Mouse (Mus musculus) C2C12 (cell line): ENCODE results near the gene Ifna4.

Experiments used
- CTCF ChIP-seq: IDR thresholded peaks from one replicate; pipeline ENCODE4 v1.5.1; 2011; ENCODE audit not compliant: control insufficient read depth, insufficient read depth, insufficient read length
- MYOG ChIP-seq: IDR thresholded peaks from one replicate; pipeline ENCODE4 v1.6.1; 2011; ENCODE audit not compliant: control insufficient read depth, insufficient read length; ENCODE audit errors: extremely low read depth
- USF1 ChIP-seq: IDR thresholded peaks from one replicate; pipeline ENCODE4 v1.6.1; 2011; ENCODE audit warnings: low read depth, mild to moderate bottlenecking, control low read depth, moderate library complexity

DNA sequence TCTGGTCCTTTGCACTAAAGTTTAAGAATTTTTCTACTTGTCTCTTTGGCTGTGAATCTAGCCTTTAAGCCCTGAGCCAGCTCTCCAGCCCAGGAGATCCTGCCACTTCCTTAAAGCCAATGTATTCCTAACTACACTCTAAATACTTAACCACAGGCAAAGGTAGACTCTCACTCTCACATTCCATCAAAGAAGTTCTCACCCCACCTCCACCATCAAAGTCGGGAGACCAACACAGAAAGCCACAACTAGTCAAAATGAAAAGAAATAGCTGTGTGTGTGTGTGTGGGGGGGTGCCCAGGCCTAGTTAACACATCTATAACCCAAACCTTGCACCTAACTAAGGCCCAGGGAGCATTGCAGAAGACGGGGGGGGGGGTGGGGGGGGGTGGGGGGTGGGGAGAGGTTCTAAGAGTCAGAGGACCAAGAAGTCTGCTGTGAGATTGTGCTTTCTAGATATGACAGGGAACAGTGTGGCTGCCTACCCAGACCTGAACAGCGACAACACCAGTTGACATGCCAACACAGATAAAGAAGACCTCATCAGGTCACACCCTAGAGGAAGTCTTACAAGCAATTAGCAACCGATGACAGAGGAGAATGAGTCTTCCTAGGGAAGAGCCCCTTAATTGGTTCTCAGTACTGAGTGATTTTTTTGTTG, 33.9 kb downstream of the Ifna4 start:
- TF ChIP-seq CTCF (no peak), MYOG (no peak), USF1 (no peak)
